Mouse (Mus musculus) cerebellum, adult 18-20 months (tissue): ENCODE results near the gene Gh.

ENCODE experiments used
- DNase-seq, 2 experiments: peaks; one replicate each; pipeline ENCODE4 v3.0.0; 2021

Gh gene

DNA sequence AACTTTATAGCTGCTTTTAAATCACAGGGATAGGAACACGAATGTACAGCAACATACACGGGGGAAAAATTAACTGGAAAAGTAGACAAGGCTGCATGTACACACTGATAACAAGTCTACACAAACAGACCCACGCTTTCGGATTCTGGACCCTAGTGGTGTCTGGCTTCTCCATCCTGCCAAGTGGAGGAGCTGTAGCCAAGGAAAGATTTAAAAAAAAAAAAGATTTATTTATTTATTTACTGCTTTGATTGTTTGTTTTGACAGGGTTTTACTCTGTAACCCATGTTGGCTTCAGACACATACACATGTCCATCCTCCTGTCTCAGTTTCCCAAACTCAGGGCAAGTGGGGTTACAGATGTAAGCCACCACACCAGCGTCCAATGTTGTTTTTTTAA, 5.8 kb upstream of the Gh start:
- DNase-seq = no peak

DNA sequence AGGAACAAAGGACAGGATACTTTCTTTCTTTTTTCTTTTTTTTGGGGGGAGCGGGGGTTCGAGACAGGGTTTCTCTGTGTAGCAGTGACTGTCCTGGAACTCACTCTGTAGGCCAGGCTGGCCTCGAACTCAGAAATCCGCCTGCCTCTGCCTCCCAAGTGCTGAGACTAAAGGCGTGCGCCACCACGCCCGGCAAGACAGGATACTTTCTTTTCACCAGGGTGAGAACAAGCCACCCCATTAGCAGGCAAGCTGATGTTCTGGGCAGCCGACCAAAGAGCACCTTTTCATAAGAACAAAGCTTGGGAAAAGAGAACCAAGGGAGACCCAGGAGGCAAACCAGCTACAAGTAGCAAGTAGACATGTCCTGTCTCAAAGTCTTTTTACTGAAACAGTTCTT, 5.1 kb upstream of the Gh start:
- no peak for DNase-seq

DNA sequence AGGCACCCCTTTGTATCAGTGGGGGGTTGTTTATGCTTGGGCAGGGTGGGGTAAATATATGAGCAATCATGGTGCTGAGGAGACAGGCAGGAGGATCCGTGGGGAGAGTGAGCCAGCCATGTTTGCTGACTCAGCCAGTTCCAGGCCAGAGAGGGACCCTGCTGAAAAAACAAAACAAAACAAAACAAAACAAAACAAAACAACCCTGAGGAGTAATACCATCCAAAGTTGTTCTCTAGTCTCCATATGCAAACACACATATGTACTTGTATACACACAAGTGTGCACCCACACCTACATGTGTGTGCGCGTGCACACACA, 4.4 kb upstream of the Gh start:
- no peak for DNase-seq

DNA sequence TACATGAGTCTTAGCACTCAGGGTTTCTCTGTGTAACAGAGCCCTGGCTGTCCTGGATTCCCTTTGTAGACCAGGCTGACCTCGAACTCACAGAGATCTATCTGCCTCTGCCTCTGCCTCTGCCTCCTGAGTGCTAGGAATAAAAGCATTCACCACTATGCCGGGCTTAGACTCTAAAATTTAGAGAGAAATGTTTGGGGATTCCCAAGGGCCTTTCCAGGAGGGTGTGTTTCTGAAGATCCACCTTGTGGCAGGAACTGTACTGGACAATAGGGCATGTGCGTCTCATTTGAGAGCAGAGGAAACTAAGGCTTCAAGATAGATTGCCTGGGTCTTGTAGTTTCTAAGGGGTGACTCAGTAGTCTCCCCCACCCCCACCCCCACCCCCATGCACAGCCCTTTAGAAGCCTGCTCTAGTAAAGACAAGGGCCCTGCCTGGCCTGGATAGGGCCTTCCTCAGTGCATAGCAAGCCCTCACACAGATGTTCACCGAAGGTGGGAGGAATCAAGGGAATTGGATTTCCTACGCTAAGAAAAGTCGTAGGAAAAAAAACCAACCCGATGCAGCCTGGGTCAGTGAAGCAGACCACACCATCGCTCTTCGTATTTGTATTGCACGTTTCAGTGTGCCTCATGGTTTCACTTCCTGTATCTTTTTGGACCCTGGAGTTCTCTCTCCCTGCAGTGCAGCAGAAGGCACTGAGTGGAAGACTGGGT, 3.8 kb upstream of the Gh start:
- no peak for DNase-seq

DNA sequence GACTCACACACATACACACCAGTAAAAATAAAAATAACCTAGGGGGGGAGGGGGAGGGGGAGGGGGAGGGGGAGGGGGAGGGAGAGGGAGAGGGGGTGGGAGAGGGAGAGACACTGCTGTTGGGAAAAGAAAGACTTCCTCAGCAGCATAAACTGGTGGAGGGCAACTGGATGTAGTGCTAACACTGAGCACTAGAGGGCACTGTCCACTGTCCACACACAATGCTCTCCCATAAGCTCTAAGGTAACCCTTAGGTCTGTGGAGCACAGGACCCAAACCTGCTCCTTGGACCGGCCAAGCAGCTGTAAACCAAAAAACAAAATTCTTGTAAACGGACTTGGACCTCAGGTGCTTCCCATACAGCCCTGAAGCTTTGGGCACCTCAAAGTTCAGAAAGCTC, 969 bp upstream of the Gh start:
- DNase-seq = peak; percentile 66 to 76

DNA sequence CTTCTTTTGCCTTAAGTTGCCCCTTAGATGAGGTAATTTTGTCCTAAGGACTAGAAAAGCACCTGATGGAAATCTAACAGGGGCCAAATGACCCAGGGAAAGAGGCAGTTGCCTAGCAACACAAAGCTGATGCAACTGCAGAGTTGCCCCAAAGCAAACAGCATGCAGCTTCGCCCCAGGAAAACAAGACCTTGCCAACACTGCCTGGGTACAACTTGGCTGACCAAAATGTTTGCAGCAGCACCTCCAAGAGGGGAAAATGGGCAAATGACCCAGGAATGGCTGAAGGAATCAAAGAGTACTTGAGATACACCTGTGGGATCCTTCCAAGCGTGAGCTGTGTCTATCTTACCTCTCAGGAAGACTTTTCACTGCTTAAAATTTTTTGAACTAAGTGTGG, 9.8 kb downstream of the Gh start:
- DNase-seq = peak; percentile 84 to 91

DNA sequence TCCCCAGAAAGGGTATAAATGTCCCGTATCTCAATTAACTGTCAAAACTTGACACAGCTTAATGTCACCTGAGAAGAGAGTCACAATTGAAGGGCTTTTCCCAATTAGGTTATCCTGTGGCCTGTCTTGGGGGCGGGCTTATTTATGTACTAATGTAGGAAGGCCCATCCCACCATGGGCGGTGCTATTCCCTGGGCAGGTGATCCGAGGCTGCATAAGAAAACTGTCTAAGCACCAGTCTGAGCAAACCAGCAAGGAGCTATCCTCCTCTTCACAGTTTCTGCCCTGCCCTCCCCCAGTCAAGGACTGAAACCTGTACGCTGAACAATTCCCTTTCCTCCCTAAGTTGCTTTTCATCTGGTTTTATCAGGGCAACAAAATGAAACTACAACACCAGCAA, 11.3 kb downstream of the Gh start:
- no peak for DNase-seq

DNA sequence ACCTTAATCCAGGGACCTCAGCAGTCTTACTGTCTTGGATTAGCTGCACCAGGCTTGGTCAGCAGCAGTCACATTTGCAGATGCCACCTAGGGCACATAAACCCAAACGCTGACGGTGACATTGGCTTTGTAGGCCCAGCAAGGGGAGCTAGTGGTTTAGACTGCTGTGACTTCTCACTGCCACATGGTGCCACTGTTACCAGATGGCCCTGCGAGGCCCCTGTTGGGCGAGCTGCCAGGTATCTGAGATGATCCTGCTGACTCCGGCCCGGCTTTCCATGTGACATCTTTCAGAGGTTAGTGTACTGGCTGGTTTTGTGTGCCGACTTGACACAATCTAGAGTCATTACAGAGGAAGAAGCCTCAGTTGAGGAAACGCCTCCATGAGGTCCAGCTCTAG, 12.3 kb downstream of the Gh start:
- DNase-seq = peak; percentile 91 to 94

DNA sequence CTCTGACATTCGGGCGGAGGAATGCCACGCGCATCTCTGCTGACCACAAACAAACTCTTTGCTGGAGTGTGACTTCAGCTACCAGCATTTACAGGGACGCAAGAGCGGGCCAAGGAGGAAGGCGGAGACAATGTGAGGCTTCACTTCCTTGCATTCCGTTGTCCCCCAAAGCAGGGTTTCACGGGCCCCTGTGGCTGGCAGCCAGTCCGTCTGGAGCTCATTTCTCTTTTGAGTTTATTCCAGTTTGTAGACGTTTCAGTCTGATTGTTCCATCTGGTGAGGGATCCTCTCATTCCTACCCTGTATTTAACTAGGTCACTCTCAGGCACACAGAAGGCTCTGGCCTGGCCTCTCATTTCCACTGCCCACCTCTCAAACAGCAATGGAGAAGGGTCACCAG, 14.7 kb downstream of the Gh start:
- peak; percentile 82 to 85 for DNase-seq

DNA sequence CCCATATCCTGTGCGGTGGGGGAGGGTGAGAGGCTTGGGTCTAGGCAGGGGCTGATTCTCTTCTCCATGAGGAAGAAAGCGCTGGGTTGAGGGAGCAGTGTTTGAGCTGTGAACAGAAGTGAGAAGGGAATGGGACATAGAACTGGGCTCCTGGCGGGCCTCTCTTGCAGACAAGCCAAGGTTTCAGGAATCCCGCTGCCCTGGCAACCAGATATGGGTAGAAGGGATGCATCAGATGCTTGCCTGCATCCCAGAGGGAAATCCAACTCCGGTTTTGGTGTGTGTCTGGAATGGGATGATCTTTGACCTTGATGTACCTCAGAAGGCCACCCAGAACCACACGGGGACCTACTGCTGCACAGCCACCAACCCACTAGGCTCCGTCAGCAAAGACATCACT, 15.5 kb downstream of the Gh start:
- peak; percentile 49 to 53 for DNase-seq

DNA sequence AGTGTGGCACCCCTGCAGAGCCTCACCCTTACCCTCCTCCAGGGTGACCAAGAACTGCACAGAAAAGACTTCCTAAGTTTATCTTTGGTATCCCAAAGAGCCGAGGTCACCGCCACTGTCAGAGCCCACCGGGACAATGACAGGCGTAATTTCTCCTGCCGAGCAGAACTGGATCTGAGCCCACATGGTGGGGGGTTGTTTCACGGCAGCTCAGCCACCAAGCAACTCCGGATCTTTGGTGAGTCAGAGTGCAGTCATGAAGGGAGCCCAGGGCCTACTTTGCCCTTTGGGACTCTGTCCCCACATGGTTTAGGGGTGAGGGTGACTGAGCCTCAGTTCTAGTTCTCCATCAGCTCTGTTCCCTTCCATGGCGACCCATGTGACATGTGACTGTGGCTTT, 17.5 kb downstream of the Gh start:
- peak in 1 of 2 experiments; percentile 28 for DNase-seq

DNA sequence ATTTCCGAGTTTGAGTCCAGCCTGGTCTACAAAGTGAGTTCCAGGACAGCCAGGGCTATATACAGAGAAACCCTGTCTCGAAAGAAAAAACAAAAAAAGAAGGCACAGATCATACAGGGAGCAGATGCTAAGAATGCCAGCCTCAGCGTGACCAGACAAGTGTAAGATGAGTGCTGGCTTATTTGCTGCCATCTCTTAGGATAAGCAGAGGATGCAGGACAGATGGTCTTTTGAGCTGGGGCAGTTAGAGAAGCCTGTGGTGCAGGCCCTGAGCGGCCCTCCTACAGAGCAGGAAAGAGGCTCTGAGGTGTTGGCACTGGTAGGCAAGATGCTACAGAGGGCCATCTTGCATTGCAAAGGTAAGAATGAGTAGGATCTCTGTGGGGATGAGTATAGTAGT, 18.3 kb downstream of the Gh start:
- peak; percentile 52 to 54 for DNase-seq

DNA sequence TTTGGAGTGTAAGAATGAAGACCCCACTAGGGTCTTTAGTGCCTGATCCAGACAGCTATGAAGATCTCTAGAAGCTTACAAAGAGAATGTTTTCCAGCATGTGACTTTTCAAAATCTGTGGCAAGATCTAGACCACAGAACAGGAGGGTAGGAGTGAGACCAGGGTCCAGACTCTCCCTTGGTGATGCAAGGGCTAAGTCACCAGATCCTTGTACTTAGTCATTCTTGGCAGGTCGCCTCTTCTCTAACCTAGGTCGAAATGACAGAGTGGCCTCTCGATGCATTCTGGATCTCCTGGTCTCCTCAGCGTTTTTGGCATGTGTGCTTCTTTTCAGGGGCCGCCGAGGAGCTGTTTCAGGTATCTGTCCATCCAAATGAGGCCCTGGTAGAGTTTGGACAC, 19.2 kb downstream of the Gh start:
- DNase-seq = no peak

DNA sequence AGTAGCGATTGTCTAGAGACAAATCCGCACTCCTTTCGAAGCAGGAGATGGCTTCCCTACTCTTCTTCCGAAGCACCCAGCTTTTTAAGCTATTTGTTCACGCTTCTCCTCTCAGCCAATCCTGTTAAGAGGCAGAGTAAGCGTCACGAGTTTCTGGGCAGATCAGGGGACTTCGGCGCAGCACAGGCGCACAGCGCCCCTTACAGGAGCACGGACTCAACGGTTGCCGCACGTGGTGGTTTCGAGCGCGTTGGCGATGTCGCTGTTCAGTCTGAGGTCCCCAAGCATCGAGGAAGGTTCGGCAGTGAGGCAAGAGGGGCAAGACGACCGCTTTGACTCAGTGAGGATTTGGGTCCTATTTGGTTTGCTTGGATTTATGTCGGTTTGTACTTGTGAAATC, 25.2 kb downstream of the Gh start, which contains the start of gene Tcam1:
Tcam1 (plus strand) TSS at position 219 of the 400 bp plus-strand sequence.
- DNase-seq = peak; percentile 93 to 96

DNA sequence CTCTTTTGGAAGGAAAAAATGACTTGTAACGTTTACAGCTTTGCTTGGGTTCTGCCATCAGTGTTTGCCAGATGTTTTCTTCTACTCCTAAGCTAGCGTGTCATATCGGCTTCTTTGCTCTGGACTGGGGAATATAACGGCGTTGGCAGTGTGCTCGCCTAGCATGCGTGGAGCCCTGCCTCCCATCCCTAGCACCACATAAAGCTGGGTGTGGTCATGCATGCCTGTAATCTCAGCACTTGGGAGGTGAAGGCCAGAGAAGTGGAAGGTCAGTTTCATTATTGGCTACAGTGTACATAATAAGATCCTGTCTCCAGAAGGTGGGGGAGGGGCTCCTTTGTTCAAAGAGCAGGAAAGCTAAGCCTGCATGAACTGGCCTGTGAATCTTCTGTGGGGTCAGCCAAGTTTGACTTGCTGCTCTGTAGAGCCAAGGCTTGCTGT, 26.7 kb downstream of the Gh start:
- DNase-seq = no peak

DNA sequence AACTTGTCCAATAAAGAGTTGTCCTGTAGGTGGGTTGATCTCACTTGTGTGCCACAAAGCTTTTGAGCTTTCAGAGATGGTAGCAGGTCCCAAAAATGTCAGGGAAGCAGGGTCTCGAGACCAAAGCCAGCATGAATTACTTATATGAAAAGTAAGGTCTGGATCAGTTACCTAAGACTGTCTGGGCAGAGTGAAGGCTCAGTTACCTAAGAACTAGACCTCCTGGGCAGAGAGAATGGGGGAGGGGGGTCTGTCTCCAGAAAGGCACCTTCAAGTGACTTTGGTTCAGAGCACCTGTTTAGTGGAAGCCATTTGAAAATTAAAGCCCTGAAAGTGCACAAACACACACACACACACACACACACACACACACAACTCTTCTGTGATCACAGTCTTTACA, 27.3 kb downstream of the Gh start:
- no peak for DNase-seq

DNA sequence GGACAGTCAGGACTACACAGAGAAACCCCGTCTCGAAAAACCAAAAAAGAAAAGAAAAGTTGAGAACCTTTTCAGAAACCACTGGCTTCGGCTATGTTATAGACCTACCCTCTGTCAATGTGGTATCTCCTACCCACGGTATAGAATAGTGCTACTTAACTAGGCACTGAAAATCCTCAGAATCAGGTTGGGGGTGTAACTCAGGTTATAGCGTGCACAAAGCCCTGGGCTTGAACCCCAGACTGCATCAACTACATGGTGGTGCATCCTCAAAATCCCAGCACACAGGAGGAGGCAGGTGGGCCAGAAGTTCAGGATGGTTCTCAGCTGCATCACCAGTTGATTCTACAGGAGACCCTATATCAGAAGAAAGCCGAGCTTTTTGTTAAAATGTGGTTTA, 27.9 kb downstream of the Gh start:
- DNase-seq = no peak

DNA sequence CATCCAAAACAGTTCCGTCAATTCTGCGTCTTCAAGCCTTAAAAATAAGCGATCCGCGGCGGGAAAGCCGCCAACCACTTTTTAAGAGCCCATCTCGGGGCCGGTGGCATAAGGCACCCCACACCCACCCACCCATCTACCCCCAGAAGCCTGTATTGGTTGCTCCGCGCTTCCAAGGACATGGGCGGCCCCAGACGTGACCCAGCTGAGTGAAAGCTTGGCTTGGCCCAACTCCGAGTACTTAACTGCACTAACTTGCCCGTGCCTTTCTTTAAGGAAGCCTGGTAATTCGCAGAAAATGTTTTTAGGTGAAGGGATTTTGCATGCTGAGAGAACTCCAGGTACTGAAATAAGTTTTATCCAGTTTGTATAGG, 28.4 kb downstream of the Gh start:
- DNase-seq = no peak

DNA sequence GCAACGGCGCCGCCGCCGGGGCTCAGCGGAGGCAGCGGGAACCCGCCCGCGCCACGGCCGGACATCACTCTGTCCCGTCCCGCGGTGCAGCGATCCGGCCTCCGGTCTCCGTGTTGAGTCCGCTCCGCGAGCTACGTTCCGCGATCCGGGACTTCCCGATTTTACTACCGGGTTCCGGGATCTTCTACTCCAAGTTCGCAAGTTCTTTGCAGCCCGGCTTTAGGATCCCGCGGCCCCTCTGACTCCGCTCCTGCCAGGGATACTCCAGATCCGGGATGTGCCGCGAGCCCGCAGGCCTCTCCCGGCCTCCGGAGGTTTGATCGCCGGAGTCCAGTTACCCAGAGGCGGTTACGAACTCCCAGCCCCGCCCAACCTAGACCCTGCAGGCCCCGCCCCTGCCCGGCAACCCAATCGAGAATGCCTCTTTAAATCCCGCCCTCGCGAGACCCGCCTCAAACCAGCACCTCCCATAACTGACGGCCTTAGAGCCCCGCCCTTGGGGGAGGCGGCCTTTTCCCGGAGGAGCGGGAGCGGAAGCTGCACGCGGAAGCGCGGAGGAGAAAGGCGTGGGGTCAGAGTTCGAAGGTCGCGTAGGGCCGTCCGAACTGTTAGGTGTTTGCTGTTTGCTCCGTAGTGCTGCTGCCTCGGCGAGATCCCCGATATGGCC, 28.9 kb downstream of the Gh start, which contains the start of gene Smarcd2:
Smarcd2 (minus strand) TSS at position 329 of the 667 bp plus-strand sequence.
- peak; percentile 98 to 100 for DNase-seq

DNA sequence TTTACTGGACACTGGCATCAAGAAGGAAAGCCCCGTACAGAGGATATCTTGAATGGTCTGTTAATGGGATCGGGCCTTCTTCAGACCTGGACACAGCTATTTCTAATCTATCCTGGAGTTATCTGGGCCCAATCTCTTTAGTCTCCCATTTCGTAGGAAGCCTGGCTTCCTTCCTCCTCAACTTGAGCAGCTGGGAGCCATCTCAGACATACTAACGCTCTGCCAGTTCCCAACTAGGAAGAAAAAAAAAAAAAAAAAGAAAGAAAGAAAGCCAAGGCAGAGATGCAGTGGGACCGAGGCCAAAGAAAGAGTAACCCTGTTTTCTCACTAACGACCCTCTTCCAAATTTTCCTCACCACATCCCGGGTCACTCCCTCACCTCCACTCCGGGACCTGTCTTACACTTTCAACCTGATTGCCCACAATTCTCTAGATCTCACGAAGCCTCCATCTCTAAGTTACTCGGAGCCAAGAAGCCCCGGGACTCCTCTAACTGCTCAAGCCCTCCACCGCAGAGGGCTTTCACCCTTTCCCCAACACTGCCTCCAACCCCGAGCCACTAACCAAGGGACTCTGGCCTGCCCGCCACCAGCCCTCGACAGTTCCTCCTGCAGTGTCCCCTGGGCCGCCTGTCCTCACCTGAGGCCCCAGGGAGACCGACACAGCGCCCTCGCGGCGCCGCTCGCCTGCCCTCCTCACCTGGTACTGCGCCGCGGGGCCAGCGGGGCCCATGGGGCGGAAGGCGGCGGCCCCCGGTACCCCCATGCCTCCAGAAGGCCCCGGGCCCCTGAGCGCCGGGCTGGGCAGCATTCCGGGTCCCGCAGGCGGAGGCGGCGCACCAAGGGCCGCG, 29.6 kb downstream of the Gh start:
- peak in 1 of 2 experiments; percentile 46 for DNase-seq

DNA sequence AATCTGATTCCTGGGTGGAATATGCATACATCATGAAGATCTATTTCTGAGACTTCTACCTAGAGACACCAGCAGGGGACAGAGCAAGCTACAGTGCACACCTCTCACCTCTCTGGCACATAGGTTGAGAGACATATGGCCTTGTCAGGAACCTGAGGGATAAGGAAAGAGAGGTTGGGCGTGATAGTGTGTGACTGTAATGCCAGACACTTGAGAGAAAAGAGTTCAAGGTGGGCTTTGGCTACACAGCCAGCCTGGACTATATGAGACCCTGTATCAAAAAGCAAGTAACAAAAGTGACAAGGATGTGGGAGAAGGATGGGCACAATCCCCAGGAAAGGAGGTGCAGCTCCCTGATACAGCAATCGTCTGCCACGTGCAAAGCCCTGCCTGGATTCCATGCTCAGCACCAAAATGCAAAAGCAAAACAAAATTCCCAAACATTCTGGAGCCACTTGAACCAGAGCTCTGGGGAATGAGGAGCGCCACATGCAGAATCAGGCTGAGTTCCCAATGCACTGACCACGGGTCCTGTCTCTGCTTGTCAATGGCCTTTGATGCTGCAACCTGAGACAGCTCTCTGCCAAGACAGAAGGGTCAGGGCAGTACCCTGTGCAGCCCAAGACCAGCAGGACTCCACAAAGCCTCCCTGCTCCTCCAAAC, 30.4 kb downstream of the Gh start:
- DNase-seq = peak; percentile 58 to 63

DNA sequence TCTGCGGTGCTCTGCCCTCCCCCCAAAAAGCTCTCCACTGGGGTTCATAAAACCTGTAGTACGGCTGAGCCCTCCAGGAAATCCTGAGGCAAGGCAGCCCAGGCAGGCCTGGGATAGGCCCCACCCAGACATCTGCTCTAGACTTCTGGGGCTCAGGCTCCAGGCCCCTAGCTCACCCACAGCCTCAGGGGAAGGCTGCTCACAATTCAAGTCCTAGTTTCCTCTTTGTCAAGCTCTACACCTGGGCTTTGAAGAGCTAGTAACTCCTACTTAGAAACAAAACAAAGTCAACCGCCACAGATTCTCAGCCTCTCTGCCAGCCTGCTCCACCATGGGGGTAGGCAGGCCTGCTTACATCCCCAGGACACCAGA, 32.6 kb downstream of the Gh start:
- DNase-seq = peak; percentile 66 to 67

DNA sequence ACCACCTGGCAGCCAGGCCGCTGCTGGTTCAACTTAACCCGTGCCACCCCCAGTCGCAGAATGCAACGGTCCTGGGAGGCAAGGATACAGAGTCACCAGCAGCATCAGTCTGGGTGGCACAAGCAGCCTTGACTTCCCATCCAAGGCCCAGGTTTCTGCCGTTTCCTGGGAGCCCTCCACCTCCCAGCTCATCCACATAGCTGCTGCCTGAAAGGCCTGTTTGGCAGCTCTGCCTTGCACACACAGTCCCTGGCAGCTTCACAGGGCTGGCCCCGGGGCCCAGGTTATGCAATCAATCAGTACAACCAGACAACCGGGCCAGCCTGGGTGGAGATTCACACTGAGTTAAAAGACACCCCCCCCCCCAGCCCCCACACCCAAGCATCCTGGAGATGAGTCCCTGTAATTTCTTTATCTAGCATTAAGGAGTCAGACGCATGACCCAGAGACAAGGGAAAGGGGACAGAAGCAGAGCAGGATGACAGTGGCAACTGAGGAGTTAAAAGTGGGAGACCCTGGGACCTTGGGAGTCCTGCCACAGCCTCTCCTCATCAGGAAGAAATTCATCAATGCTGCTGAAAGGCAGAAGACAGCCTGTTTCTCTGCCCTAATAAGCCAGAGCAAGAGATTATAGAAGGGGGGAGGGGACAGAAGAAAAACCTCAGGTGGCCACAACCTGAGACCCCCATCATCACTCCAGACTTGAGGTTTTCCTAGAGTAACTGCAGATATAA, 33.2 kb downstream of the Gh start:
- DNase-seq = peak; percentile 93
